Mouse (Mus musculus): Measurements from ENCODE around the gene Gm11127.
A peak's percentile ranks its signal among the peaks of the same experiment; 100 is the strongest.
"Not testable (repeated sequence)": the region's sequence is repeated elsewhere in the genome, so short reads cannot be mapped to it uniquely, and the experiment has no call there.

GRCm38 (mm10) chr17:36032351-36032875 lies 25.8 kb downstream of the Gm11127 start, which contains the start of gene H2-T23:
- TF ChIP-seq POLR2A (IDR thresholded peaks at IDR 0.05; ENCODE audit: extremely low read depth, insufficient read depth, low read length) = peak; percentile 74
- not testable (repeated sequence) for TF ChIP-seq CTCF (IDR thresholded peaks at IDR 0.05; ENCODE audit: low read depth, low read length)
